ENCODE assay signal across 8 mouse cellular contexts in genomic region chr6:6862611-6863010, GRCm38 (mm10). TPM values are rescaled to one million over a fixed set of nuclear protein-coding genes. Genes with fewer than 3 reads are reported as not detected.
DNase-seq lines count a peak whose midpoint lies in the region; ATAC-seq lines count a peak whose summit lies in the region.

No protein-coding gene starts in this region.

- H3K27me3 ChIP-seq in hindbrain, embryonic 11.5 days (ENCODE audit: control insufficient read depth, insufficient read depth, low read length) = peaks cover 91% of the 10 kb centered on the region
- H3K27me3 ChIP-seq in liver, embryonic 11.5 days (replicated peaks; ENCODE audit: control insufficient read depth, insufficient read depth, low read length) = peaks cover 93% of the 10 kb centered on the region

- peak overlapping the region; percentile 79 for H3K4me2 ChIP-seq in hindbrain, embryonic 11.5 days (replicated peaks; ENCODE audit: low read depth, low read length)
- H3K4me2 ChIP-seq in liver, embryonic 11.5 days = peak overlapping the region; percentile 74

- H3K9me3 ChIP-seq in hindbrain, embryonic 11.5 days (ENCODE audit: control insufficient read depth, low read length) = no peaks in the 10 kb centered on the region
- H3K9me3 ChIP-seq in liver, embryonic 11.5 days (ENCODE audit: control insufficient read depth, low read length) = no peaks in the 10 kb centered on the region

- H3K4me1 ChIP-seq in hindbrain, embryonic 11.5 days (replicated peaks; ENCODE audit: control insufficient read depth, insufficient read depth, low read length) = peaks cover 4% of the 10 kb centered on the region; the same call in 1 of the 2 replicates
- no peaks in the 10 kb centered on the region; the same call in 1 of the 2 replicates for H3K4me1 ChIP-seq in liver, embryonic 11.5 days (replicated peaks; ENCODE audit: control insufficient read depth, insufficient read depth, low read length)

- 1% methylated on average over 23 of the region's 23 CpGs for WGBS in hindbrain, embryonic 11.5 days
- 1% methylated on average over 23 of the region's 23 CpGs for WGBS in liver, embryonic 11.5 days

- DNase-seq in right cerebral cortex, adult 18-20 months = peak; percentile 67
- no peak for DNase-seq in right cerebral cortex, adult 2 months (ENCODE audit: low spot score in 2 of 2)
- peak; percentile 78 for DNase-seq in embryo, embryonic 11.5 days (ENCODE audit: low read depth, low spot score)
- DNase-seq in hindbrain, embryonic 11.5 days (ENCODE audit: low spot score) = peak; percentile 90
- DNase-seq in liver, embryonic 11.5 days (ENCODE audit: low spot score) = peak; percentile 69
- DNase-seq in right cerebral cortex, postnatal 14 days = peak; percentile 44
- DNase-seq in urinary bladder, postnatal 36 days (ENCODE audit: low spot score in 2 of 2) = no peak
- DNase-seq in gastrocnemius, postnatal 4 days (ENCODE audit: low spot score in 2 of 2) = no peak

- peak overlapping the region; percentile 40 for H3K4me3 ChIP-seq in hindbrain, embryonic 11.5 days (ENCODE audit: low read depth, low read length)
- H3K4me3 ChIP-seq in liver, embryonic 11.5 days (ENCODE audit: low read depth, low read length) = peak overlapping the region; percentile 45

- no peaks in the 10 kb centered on the region for H3K36me3 ChIP-seq in hindbrain, embryonic 11.5 days (ENCODE audit: control insufficient read depth, insufficient read depth, low read length)
- no peaks in the 10 kb centered on the region for H3K36me3 ChIP-seq in liver, embryonic 11.5 days (ENCODE audit: control insufficient read depth, insufficient read depth, low read length)

- no peak overlapping the region for H3K27ac ChIP-seq in hindbrain, embryonic 11.5 days (ENCODE audit: low read depth, low read length)
- no peak overlapping the region for H3K27ac ChIP-seq in liver, embryonic 11.5 days (ENCODE audit: low read depth, low read length)

- H3K9ac ChIP-seq in hindbrain, embryonic 11.5 days (ENCODE audit: low read depth, low read length) = no peak overlapping the region
- no peak overlapping the region for H3K9ac ChIP-seq in liver, embryonic 11.5 days (ENCODE audit: low read depth, low read length)

- peak; percentile 84 for ATAC-seq in hindbrain, embryonic 11.5 days (ENCODE audit: low FRiP score)
- peak; percentile 61; the same call in 1 of the 2 replicates for ATAC-seq in liver, embryonic 11.5 days (replicated peaks; ENCODE audit: low FRiP score)

RNA-seq across cellular contexts. Expression of gene Dlx6, which starts 0.5 kb away (rescaled TPM):
- polyA plus RNA-seq in hindbrain, embryonic 11.5 days (2014; fragmentation: Nextera tagmentation; extraction: Ambion mirVana) = 0.29 and 0.65 TPM in 2 replicates
- 0.08 TPM in 1 of 2 replicates, not detected in the other for polyA plus RNA-seq in liver, embryonic 11.5 days (2014; fragmentation: Nextera tagmentation; extraction: Ambion mirVana)
- total RNA-seq in gastrocnemius, postnatal 4 days (2021) = not detected

RNA-seq across cellular contexts. Expression of gene Dlx5, which starts 19.3 kb away (rescaled TPM):
- 2.3 and 6.2 TPM in 2 replicates for polyA plus RNA-seq in hindbrain, embryonic 11.5 days (2014; fragmentation: Nextera tagmentation; extraction: Ambion mirVana)
- polyA plus RNA-seq in liver, embryonic 11.5 days (2014; fragmentation: Nextera tagmentation; extraction: Ambion mirVana) = 0.88 and 1.5 TPM in 2 replicates
- total RNA-seq in gastrocnemius, postnatal 4 days (2021) = under 1 TPM in 1 of 2 experiments, not detected in 1; 0.20 TPM

Comparison
In these comparisons a context has a peak if more than half of its experiments do, and no peak if none do; other contexts are left out.
1. DNase-seq: peak in right cerebral cortex, adult 18-20 months (single experiment), embryo, embryonic 11.5 days (single experiment), hindbrain, embryonic 11.5 days (single experiment), liver, embryonic 11.5 days (single experiment) and right cerebral cortex, postnatal 14 days (single experiment); none in right cerebral cortex, adult 2 months (0 of 2), urinary bladder, postnatal 36 days (0 of 2) and gastrocnemius, postnatal 4 days (0 of 2).